Mouse (Mus musculus): ENCODE results near the gene Ntsr1. TPM values are rescaled to one million over a fixed set of nuclear protein-coding genes. Genes with fewer than 3 reads are reported as not detected.

Gene Ntsr1
- total and polyA plus RNA-seq, 2 experiments from 2014 or later: 13.2 to 19.8 TPM

DNA sequence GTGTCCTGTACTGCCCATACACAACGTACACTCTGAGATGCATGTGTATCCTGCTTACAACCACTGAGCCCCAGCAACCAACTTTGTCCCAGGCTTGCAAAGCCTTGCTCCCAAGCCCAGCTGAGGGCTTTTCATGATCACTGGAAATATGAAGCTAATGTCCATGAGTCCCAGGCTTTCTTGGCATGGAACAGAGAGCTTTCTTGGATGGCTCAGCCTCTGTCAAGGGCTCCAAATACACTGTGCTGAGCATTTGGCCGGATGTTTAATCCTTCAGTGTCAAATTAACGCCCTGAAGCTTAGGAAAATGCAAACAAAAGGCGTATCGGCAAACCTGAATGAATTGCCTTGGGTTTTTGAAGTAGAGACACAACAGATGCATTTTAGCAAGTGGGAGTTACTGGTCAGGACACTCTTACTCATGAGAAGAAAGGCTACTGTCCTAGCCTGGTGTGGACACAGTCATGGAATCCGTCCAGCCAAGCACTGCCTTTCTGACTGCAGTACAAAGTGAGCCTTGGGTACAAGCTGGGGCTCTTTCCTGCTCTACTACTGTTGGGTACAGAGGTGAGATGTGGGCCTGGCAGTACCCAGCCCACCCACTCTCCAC is 32.7 kb downstream of the Ntsr1 start:
- H3K9ac ChIP-seq: no peak overlapping the region
- WGBS: 14% methylated on average over 6 of the region's 6 CpGs
- no peak overlapping the region for H3K4me3 ChIP-seq (ENCODE audit: low read depth, low read length)
- H3K4me1 ChIP-seq (ENCODE audit: insufficient read depth): peaks cover 20% of the 10 kb centered on the region
- no peak for DNase-seq
- no peak overlapping the region for H3K4me2 ChIP-seq (ENCODE audit: low read depth)
- H3K27me3 ChIP-seq (ENCODE audit: insufficient read depth, low read length): no peaks in the 10 kb centered on the region
- H3K27ac ChIP-seq (ENCODE audit: low read depth, low read length): no peak overlapping the region; the same call in 1 of the 2 replicates
- TF ChIP-seq CTCF (IDR thresholded peaks at IDR 0.05; ENCODE audit: low read depth): no peak
- no peaks in the 10 kb centered on the region for H3K36me3 ChIP-seq (ENCODE audit: insufficient read depth)
- no peak for ATAC-seq
- H3K9me3 ChIP-seq (ENCODE audit: low read length): no peaks in the 10 kb centered on the region

DNA sequence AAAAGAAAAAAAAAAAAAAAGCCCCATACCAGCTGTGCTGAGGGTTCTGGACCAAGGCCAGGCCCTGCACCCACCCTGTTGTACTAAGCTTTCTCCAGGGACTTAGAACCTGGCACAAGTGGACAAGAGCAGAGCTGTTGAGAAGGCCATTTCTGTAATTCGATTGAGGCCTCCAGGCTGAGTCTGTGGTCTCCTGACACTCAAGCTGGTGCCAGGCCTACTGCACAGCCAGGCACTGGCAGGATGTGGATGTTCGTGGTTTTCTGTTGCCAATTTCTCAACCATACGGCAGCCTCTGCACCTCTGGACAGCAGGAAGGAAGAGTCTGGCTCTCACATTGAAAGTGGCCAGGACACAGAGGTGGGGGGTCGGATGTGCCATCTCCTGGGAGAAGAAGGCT is 33.5 kb downstream of the Ntsr1 start:
- Histone ChIP-seq H3K9me3 (ENCODE audit: low read length) (no peaks in the 10 kb centered on the region), H3K27me3 (ENCODE audit: insufficient read depth, low read length) (no peaks in the 10 kb centered on the region), H3K4me1 (ENCODE audit: insufficient read depth) (peaks cover 20% of the 10 kb centered on the region), H3K27ac (ENCODE audit: low read depth, low read length) (no peak overlapping the region), H3K4me3 (ENCODE audit: low read depth, low read length) (no peak overlapping the region), H3K4me2 (ENCODE audit: low read depth) (no peak overlapping the region), H3K9ac (no peak overlapping the region), H3K36me3 (ENCODE audit: insufficient read depth) (no peaks in the 10 kb centered on the region)
- TF ChIP-seq CTCF (IDR thresholded peaks at IDR 0.05; ENCODE audit: low read depth): no peak
- 84% methylated on average over 4 of the region's 4 CpGs for WGBS
- DNase-seq (no peak), ATAC-seq (no peak)

DNA sequence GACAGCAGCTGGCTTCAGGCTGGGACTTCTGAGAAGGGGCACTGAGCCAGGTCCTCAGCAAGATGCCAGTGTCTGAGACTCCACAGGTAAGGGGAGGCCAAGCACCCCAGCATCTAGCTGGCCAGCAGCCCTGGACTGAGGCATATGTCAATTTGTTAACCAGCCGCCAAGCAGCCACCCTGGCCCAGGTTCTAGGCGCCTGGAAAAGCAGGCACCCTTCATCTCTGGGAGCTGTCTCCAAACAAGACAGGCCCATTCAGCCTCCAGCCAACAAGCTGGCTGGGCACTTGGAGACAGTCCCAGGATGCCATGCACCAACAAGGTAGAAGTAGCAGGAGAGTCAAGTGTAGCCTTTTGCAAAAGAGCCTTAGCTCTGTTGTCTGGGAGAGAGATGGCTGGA is 43.9 kb downstream of the Ntsr1 start:
- Histone ChIP-seq H3K27ac (ENCODE audit: low read depth, low read length) (no peak overlapping the region), H3K9me3 (ENCODE audit: low read length) (0 out of 2 replicates have a peak, but pooled peaks cover 3% of the 10 kb centered on the region), H3K4me3 (ENCODE audit: low read depth, low read length) (no peak overlapping the region), H3K27me3 (ENCODE audit: insufficient read depth, low read length) (no peaks in the 10 kb centered on the region), H3K36me3 (ENCODE audit: insufficient read depth) (no peaks in the 10 kb centered on the region; the same call in 1 of the 2 replicates), H3K4me2 (ENCODE audit: low read depth) (no peak overlapping the region), H3K9ac (no peak overlapping the region), H3K4me1 (ENCODE audit: insufficient read depth) (peaks cover 5% of the 10 kb centered on the region; the same call in 1 of the 2 replicates)
- no peak for TF ChIP-seq CTCF (IDR thresholded peaks at IDR 0.05; ENCODE audit: low read depth)
- DNase-seq (no peak), ATAC-seq (no peak)
- 75% methylated on average over 2 of the region's 2 CpGs for WGBS

DNA sequence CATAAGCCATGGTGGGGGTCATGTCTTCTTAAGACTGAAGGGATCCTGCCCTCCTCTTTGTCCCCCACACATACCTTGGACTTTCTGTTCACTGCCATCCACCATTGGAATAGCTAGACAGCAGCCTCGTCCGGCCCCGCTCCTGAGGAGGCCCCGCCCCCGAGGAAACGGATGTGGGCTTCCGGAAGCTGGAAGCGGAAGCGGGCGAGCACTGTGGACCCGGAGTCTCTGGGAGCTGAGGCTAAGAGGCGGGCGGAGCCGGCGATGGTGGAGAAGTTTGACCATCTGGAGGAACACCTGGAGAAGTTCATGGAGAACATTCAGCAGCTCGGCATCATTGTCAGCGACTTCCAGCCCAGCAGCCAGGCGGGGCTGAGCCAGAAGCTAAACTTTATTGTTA is 45.3 kb downstream of the Ntsr1 start:
- Histone ChIP-seq H3K36me3 (ENCODE audit: insufficient read depth) (no peaks in the 10 kb centered on the region; the same call in 1 of the 2 replicates), H3K4me2 (ENCODE audit: low read depth) (no peak overlapping the region), H3K4me1 (ENCODE audit: insufficient read depth) (peaks cover 5% of the 10 kb centered on the region; the same call in 1 of the 2 replicates), H3K4me3 (ENCODE audit: low read depth, low read length) (no peak overlapping the region), H3K9me3 (ENCODE audit: low read length) (0 out of 2 replicates have a peak, but pooled peaks cover 3% of the 10 kb centered on the region), H3K9ac (no peak overlapping the region), H3K27ac (ENCODE audit: low read depth, low read length) (no peak overlapping the region), H3K27me3 (ENCODE audit: insufficient read depth, low read length) (no peaks in the 10 kb centered on the region)
- ATAC-seq (no peak), DNase-seq (no peak)
- TF ChIP-seq CTCF (IDR thresholded peaks at IDR 0.05; ENCODE audit: low read depth): no peak
- 88% methylated on average over 18 of the region's 18 CpGs for WGBS

DNA sequence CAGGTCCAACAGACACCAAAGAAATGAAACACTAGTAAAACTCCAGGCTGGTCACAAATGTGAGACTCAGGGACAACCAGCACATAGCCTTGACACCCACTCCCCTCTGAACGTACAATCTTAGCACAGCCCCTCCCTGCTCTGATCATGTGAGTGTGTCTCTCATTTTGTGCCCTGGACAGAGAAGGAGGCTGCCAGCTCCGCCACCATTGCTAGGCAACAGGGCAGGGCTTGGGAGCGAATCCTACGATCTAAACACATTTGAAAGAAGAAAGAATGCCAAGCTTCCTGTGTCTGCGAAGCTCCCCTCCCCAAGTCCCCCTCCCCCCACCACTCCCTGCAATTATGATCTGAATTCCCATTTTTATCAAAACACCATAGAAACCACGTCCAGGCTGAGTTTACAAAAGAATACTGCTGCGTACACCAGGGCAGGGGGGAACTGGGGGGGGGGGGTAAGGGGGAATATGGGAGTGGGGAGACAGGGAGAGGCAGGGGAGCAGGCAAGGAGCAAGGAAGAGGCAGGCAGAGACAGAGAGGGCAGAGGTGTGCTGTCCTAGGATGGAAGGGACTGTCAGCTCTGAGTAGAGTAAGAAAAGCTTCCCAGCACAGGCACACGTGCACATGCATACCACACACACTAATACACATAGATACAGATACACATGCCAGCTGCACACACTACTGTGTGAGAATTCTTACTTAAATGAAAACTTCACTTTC is 47.8 kb downstream of the Ntsr1 start:
- no peaks in the 10 kb centered on the region for H3K27me3 ChIP-seq (ENCODE audit: insufficient read depth, low read length)
- H3K27ac ChIP-seq (ENCODE audit: low read depth, low read length): peak overlapping the region; percentile 79
- ATAC-seq (peak; percentile 90), DNase-seq (peak; percentile 80)
- H3K4me3 ChIP-seq (ENCODE audit: low read depth, low read length): no peak overlapping the region
- TF ChIP-seq CTCF (IDR thresholded peaks at IDR 0.05; ENCODE audit: low read depth): no peak
- 3% methylated on average over 8 of the region's 8 CpGs for WGBS
- H3K36me3 ChIP-seq (ENCODE audit: insufficient read depth): no peaks in the 10 kb centered on the region; the same call in 1 of the 2 replicates
- 0 out of 2 replicates have a peak, but pooled peaks cover 3% of the 10 kb centered on the region for H3K9me3 ChIP-seq (ENCODE audit: low read length)
- peaks cover 5% of the 10 kb centered on the region; the same call in 1 of the 2 replicates for H3K4me1 ChIP-seq (ENCODE audit: insufficient read depth)
- H3K9ac ChIP-seq: peak overlapping the region; percentile 35; the same call in 1 of the 2 replicates
- H3K4me2 ChIP-seq (ENCODE audit: low read depth): peak overlapping the region; percentile 6; the same call in 1 of the 2 replicates

DNA sequence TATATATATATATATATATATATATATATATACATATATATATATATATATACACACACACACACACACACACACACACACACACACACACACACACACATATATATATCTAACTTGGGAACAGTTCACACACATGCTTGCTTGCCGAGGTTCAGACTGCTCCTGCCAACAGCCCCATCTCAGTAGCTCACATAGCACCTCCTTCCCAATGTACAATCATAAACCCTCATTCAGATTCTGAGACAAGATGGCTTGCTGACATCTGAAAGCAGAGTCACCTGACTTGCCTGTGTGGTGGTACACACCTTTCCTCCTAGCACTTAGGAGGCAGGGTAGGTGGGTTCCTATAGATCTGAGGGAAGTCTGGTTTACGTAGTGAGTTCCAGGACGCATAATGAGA is 52.6 kb downstream of the Ntsr1 start:
- no peak for TF ChIP-seq CTCF (IDR thresholded peaks at IDR 0.05; ENCODE audit: low read depth)
- peak; percentile 27; the same call in 1 of the 2 replicates for ATAC-seq
- peak; percentile 62 for DNase-seq
- no peaks in the 10 kb centered on the region for H3K9me3 ChIP-seq (ENCODE audit: low read length)
- WGBS: 42% methylated on average over 3 of the region's 3 CpGs
- H3K27me3 ChIP-seq (ENCODE audit: insufficient read depth, low read length): no peaks in the 10 kb centered on the region
- H3K9ac ChIP-seq: no peak overlapping the region
- H3K4me1 ChIP-seq (ENCODE audit: insufficient read depth): peaks cover 1% of the 10 kb centered on the region; the same call in 1 of the 2 replicates
- no peak overlapping the region for H3K4me2 ChIP-seq (ENCODE audit: low read depth)
- no peak overlapping the region for H3K4me3 ChIP-seq (ENCODE audit: low read depth, low read length)
- H3K36me3 ChIP-seq (ENCODE audit: insufficient read depth): no peaks in the 10 kb centered on the region
- peak overlapping the region; percentile 57; the same call in 1 of the 2 replicates for H3K27ac ChIP-seq (ENCODE audit: low read depth, low read length)

DNA sequence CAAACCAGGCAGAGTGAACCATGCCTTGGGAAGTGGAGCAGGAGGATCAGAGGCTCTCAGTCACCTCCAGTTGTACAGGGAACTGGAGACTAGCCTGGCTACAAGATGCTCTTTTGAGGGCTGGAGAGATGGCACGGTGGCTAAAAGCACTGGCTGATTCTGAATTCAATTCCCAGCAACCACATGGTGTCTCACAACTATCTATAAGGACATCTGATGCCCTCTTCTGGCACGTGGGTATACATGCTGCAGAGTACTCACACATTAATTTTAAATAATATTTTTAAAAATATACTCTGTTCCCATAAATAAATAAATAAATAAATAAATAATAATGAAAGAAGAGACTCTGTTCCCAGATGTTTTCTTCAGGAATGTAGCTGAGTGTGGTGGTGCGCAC is 55.4 kb downstream of the Ntsr1 start:
- Histone ChIP-seq H3K4me2 (ENCODE audit: low read depth) (no peak overlapping the region), H3K9me3 (ENCODE audit: low read length) (no peaks in the 10 kb centered on the region), H3K4me3 (ENCODE audit: low read depth, low read length) (no peak overlapping the region), H3K36me3 (ENCODE audit: insufficient read depth) (no peaks in the 10 kb centered on the region), H3K27me3 (ENCODE audit: insufficient read depth, low read length) (no peaks in the 10 kb centered on the region), H3K27ac (ENCODE audit: low read depth, low read length) (no peak overlapping the region), H3K4me1 (ENCODE audit: insufficient read depth) (no peaks in the 10 kb centered on the region), H3K9ac (no peak overlapping the region)
- 43% methylated on average over 3 of the region's 3 CpGs for WGBS
- DNase-seq (no peak), ATAC-seq (no peak)
- TF ChIP-seq CTCF (IDR thresholded peaks at IDR 0.05; ENCODE audit: low read depth): no peak; the same call in 1 of the 2 replicates
